Mouse (Mus musculus): Measurements from ENCODE around the gene Gm45062. TPM values are rescaled to one million over a fixed set of nuclear protein-coding genes. Genes with fewer than 3 reads are reported as not detected.

Gm45062 gene
- total and polyA plus RNA-seq, 3 experiments, result 2.7 to 4.1 (median 3.2) TPM

DNA sequence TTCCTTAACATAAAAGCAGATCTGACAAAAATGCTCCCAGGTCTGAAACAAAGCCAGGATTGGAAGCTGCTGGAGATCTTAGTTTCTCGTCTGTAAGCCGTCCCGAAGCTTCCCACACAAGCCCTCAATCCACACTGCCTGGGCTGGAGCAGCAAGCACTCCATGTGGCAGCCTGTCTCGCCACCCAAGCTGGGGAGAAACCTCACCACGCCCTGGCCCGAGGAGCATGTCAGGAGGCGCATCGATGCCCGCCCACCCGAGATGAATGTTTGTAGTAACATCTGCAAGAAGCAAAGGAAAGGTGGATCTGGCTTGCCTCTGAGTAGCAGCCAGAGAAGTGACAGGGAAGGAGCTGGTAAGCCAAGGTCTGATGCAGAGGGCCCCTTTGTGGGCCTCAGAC lies 385.5 kb downstream of the Gm45062 start:
- TF ChIP-seq TCF12 (IDR thresholded peaks at IDR 0.05; ENCODE audit: low read depth, low read length) (no peak), NRF1 (IDR thresholded peaks at IDR 0.05; ENCODE audit: low read depth, low read length) (no peak), MAZ (IDR thresholded peaks at IDR 0.05; ENCODE audit: low read depth, low read length) (no peak), HCFC1 (IDR thresholded peaks at IDR 0.05; ENCODE audit: low read depth, low read length) (no peak)
- peaks cover 33 to 65% of the 10 kb centered on the region in 2 experiments for H3K4me1 ChIP-seq (ENCODE audit: control insufficient read depth in 1 of 2, insufficient read depth in 2 of 2)
- no peaks in the 10 kb centered on the region for H3K27me3 ChIP-seq (replicated peaks)
- no peak overlapping the region for H3K27ac ChIP-seq (ENCODE audit: insufficient read depth, low read depth)
- H3K9ac ChIP-seq (ENCODE audit: insufficient read depth, low read depth), result no peak overlapping the region
- no peak for DNase-seq (ENCODE audit: extremely low read depth)
- no peak overlapping the region for H3K4me2 ChIP-seq (ENCODE audit: insufficient read depth, low read depth, poor library complexity, severe bottlenecking)
- dilution Hi-C loops (cut with MboI; ENCODE audit: extremely low pct_ligation_motif_present, extremely low pct_unique_long_range_greater_than_20kb, low sequenced_read_pairs), result no loop called here
- no peaks in the 10 kb centered on the region for H3K36me3 ChIP-seq (replicated peaks in 1 of 2; ENCODE audit: control insufficient read depth in 1 of 2, insufficient read depth in 1 of 2, low read length in 1 of 2)
- no peaks in the 10 kb centered on the region for H3K9me3 ChIP-seq (replicated peaks; ENCODE audit: low read length)
- in situ Hi-C loops (cut with MboI; ENCODE audit: low pct_ligation_motif_present, low pct_unique_long_range_greater_than_20kb, low sequenced_read_pairs), result loop anchor here (10.0 kb wide), 1 partner anchor 50 kb away; no protein-coding TSS in a partner anchor
- H3K79me2 ChIP-seq (replicated peaks; ENCODE audit: control insufficient read depth, extremely low read depth, insufficient read depth, poor library complexity, severe bottlenecking), result no peaks in the 10 kb centered on the region
- no peak overlapping the region for H3K4me3 ChIP-seq (replicated peaks in 1 of 3; ENCODE audit: low read depth in 2 of 3, low read length in 2 of 3, poor library complexity in 1 of 3)

DNA sequence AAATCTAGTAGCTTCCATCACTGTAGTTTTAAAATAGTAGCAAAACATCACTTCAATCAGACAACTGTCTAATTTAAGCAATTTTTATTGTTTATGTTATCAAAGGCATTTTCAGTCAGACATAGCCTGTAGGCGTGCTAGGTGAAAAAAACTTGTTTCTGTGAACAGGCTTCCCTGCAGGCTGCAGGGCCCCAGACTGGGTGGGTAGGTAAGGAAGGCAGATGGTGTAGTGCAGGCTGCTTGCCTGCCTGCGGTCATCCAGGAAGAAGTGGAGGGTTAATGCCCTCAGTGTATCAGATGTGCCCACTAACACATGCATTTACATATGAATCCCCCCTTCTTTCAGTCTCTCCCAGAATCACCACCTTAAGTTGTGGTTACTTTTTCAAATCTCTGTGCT lies 386.5 kb downstream of the Gm45062 start:
- Histone ChIP-seq H3K4me1 (ENCODE audit: control insufficient read depth in 1 of 2, insufficient read depth in 2 of 2) (peaks cover 32 to 61% of the 10 kb centered on the region in 2 experiments), H3K27me3 (replicated peaks) (no peaks in the 10 kb centered on the region), H3K4me2 (ENCODE audit: insufficient read depth, low read depth, poor library complexity, severe bottlenecking) (no peak overlapping the region), H3K79me2 (replicated peaks; ENCODE audit: control insufficient read depth, extremely low read depth, insufficient read depth, poor library complexity, severe bottlenecking) (no peaks in the 10 kb centered on the region), H3K27ac (ENCODE audit: insufficient read depth, low read depth) (no peak overlapping the region), H3K4me3 (replicated peaks in 1 of 3; ENCODE audit: low read depth in 2 of 3, low read length in 2 of 3, poor library complexity in 1 of 3) (no peak overlapping the region), H3K9me3 (replicated peaks; ENCODE audit: low read length) (no peaks in the 10 kb centered on the region), H3K9ac (ENCODE audit: insufficient read depth, low read depth) (no peak overlapping the region), H3K36me3 (replicated peaks in 1 of 2; ENCODE audit: control insufficient read depth in 1 of 2, insufficient read depth in 1 of 2, low read length in 1 of 2) (no peaks in the 10 kb centered on the region)
- in situ Hi-C loops (cut with MboI; ENCODE audit: low pct_ligation_motif_present, low pct_unique_long_range_greater_than_20kb, low sequenced_read_pairs), result loop anchor here (10.0 kb wide), 1 partner anchor 49 kb away; no protein-coding TSS in a partner anchor
- dilution Hi-C loops (cut with MboI; ENCODE audit: extremely low pct_ligation_motif_present, extremely low pct_unique_long_range_greater_than_20kb, low sequenced_read_pairs), result no loop called here
- TF ChIP-seq MAX (IDR thresholded peaks at IDR 0.05; ENCODE audit: low read length) (no peak), E2F4 (IDR thresholded peaks at IDR 0.05; ENCODE audit: insufficient replicate concordance, low read depth, low read length) (no peak), USF1 (IDR thresholded peaks at IDR 0.05; ENCODE audit: low read depth, low read length) (no peak), POLR2A (IDR thresholded peaks at IDR 0.05; ENCODE audit: low read depth, low read length) (no peak), CHD1 (IDR thresholded peaks at IDR 0.05; ENCODE audit: low read depth, low read length) (no peak), ZKSCAN1 (IDR thresholded peaks at IDR 0.05; ENCODE audit: borderline replicate concordance, low read depth, low read length) (no peak), MXI1 (IDR thresholded peaks at IDR 0.05; ENCODE audit: low read depth, low read length) (no peak), JUN (IDR thresholded peaks at IDR 0.05; ENCODE audit: insufficient read depth, low read depth, low read length) (no peak), SIN3A (IDR thresholded peaks at IDR 0.05; ENCODE audit: low read length) (no peak)
- no peak for DNase-seq (ENCODE audit: extremely low read depth)

Other genes starting within 250 kb of the Gm45062 start
- not detected in 2 replicates for gene Col28a1, start 66.8 kb upstream of the Gm45062 start, total RNA-seq (2012; rRNA removed)
- not detected in 2 replicates for gene Col28a1, start 66.8 kb upstream of the Gm45062 start, total RNA-seq (2014; rRNA removed)
- gene Col28a1, start 66.8 kb upstream of the Gm45062 start, polyA plus RNA-seq (2012; ENCODE audit: insufficient read length, low read depth), result not detected in 2 replicates
- 24.1 and 24.5 TPM in 2 replicates for gene Mios, start 50.2 kb upstream of the Gm45062 start, total RNA-seq (2012; rRNA removed)
- 23.7 and 25.1 TPM in 2 replicates for gene Mios, start 50.2 kb upstream of the Gm45062 start, total RNA-seq (2014; rRNA removed)
- 26.3 and 27.7 TPM in 2 replicates for gene Mios, start 50.2 kb upstream of the Gm45062 start, polyA plus RNA-seq (2012; ENCODE audit: insufficient read length, low read depth)
- 72.1 and 74.0 TPM in 2 replicates for gene Rpa3, start 277 bp upstream of the Gm45062 start, total RNA-seq (2012; rRNA removed)
- 264 and 276 TPM in 2 replicates for gene Rpa3, start 277 bp upstream of the Gm45062 start, total RNA-seq (2014; rRNA removed)
- gene Rpa3, start 277 bp upstream of the Gm45062 start, polyA plus RNA-seq (2012; ENCODE audit: insufficient read length, low read depth), result 98.3 and 107 TPM in 2 replicates
- 10.0 and 11.5 TPM in 2 replicates for gene Umad1, start 162 bp upstream of the Gm45062 start, total RNA-seq (2012; rRNA removed)
- 17.5 and 17.7 TPM in 2 replicates for gene Umad1, start 162 bp upstream of the Gm45062 start, total RNA-seq (2014; rRNA removed)
- gene Umad1, start 162 bp upstream of the Gm45062 start, polyA plus RNA-seq (2012; ENCODE audit: insufficient read length, low read depth), result 7.6 and 8.5 TPM in 2 replicates